Mouse (Mus musculus): Measurements from ENCODE around the gene Large1.

- no peak for TF ChIP-seq CTCF (IDR thresholded peaks at IDR 0.05; ENCODE audit: extremely low read depth, insufficient read depth, insufficient read length, insufficient replicate concordance)
- TF ChIP-seq POLR2A (IDR thresholded peaks at IDR 0.05; ENCODE audit: low read depth, low read length): no peak
Observed at GRCm38 (mm10) chr8:73313911-73314310, 39.4 kb downstream of the Large1 start.
